Mouse (Mus musculus): ENCODE results near the gene Rgs9bp.

Gene Rgs9bp

DNA sequence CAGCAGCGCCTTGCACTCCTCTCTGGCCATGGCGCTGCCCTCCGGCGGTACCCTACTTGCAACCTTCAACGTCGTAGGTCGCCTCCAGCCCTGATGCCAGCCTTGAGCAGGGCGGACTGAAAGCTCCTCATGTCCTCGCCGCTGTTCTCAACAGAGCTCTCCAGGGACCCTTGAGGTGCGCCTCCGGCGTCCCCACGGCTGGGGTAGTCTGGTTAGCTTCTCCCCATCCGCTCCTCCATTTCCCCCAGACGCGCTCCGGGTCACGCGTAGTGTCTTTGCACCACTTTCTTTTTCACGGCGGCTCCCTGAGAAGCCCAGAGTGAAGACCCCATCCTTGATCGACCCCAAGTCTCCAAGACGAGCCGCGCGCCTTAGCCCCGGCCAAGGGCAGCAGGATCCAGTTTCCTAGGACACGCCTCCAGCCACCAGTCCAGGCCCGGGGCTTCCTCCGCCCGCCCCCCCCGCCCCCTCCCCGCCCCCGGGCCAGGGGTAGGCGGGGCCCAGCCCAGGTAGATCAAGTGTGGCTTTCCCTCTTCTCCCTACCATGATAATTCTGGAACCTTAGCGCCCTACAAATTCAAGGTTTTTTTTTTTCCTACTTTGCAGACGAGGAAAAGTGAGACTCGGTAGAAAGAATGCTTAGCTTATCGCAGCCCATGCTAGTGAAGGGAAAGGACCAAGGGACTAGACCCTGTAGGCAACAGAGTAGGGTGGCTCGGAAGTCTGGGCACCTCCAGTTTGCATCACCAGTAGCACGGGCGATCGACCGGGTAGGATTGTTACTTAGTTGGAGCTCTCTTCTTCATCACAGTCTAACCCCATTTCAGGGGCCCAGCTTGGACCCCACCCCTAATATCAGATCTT lies at the start of gene Rgs9bp:
Gene Rgs9bp (minus strand): TSS at position 392 of the 864 bp plus-strand sequence.
- no peak for DNase-seq (ENCODE audit: low spot score)

DNA sequence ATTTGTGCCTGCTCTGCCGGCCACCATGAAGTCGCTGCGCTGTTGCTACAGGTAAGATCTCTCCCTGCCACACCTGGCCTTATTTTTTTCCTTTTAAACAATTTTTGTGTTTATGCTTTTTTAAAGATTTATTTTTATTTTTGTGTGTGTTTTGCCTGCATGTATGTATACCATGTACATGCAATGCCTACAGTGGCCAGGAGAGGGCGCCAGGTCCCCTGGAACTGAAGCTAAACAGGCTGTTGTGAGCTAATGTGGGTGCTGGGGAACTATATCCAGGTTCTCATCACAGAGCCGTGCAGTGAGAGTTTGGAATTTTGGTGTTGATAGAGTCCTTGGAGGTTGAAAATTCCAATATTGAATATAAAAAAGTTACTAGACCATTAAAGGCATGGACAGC lies 43.1 kb upstream of the Rgs9bp start:
- no peak for DNase-seq (ENCODE audit: low spot score)

DNA sequence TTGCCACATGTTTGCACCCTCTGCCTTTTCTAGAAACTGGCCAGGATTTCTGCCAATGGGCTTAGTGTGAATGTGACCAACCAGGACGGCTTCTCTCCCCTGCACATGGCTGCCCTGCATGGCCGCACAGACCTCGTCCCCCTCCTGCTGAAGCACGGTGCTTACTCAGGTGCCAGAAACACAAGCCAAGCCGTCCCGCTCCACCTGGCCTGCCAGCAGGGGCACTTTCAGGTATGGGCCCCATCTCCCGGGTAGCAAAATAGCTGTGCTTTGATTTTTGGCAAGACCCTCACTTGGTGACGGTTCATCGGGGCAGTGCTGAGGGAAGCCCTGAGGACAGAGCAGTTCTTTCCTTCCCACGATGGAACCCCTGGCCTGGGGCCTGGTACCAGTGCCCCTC lies 42.0 kb upstream of the Rgs9bp start:
- no peak for DNase-seq (ENCODE audit: low spot score)

DNA sequence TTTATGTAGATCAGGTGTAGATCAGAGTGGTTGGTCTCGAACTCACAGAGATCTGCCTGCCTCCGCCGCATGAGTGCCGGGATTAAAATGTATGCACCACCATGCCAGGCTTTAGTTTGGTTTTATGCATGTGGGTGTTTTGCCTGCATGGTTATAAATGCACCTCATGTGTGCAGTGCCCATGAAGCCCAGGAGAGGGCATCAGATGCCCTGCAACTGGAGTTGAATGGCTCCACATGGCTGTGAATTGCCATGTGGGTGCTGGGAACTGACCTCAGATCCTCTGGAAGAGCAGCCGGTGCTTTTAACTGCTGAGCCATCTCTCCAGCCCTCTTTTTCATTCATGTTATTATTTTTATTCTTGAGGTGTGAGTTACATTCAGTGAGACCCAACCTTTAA lies 40.7 kb upstream of the Rgs9bp start:
- DNase-seq (ENCODE audit: low spot score) = no peak

DNA sequence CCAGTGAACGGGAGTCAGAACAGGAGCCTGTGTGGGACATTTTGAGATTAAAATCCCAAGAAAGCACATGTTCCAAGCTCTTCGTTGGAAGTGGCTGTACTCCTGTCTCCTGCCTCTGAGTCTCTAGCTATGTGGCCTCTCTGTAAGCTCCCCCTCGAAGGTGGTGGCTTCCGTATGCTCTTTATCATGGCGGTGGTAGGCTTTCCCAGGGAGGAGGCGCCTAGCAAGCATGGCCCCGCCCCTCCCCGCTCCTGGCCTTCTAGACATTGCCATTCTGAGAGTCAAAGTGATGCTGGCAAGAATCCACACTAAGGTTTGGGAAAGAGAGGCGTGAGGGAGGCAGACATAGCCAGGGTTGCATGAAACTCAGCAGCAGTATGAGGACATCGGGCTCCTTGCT lies 37.2 kb upstream of the Rgs9bp start:
- no peak for DNase-seq (ENCODE audit: low spot score)

DNA sequence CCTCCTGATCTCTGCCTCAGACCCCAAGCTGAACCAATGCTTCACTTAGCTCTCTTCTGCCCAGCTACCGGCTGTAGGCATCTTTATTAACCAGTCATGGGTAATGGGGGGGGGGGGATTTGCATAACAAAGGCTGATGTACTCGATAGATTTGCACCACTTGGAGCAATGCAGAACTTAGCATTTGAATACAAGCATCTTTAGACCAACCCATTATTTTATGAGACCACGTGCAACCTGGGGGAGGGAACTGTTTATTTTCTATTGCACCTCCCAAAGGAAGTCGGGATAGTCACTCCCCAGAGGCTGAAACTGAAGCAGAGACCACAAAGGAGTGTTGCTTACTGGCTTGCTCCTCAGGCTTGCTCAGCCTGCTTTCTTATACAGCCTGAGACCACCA lies 32.1 kb upstream of the Rgs9bp start:
- no peak for DNase-seq (ENCODE audit: low spot score)

DNA sequence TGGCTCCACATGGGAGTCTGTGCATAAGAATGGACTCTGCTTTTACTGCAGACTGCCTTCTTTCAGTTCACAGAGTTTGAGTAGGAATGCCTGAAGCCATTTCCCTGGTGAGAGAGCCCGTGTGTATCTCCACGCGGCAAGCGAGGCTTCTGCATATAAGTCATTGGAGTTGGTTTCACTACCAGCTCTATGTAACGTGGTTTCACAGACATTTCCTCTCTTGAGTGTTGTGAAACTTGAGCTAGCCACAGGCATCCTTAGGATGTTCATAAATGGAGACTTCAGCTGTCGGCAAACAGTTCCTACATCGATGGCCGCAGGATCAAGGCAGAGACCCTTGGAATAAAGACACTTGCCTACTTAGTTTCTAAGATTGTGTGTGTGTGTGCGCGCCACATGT lies 23.9 kb upstream of the Rgs9bp start:
- DNase-seq (ENCODE audit: low spot score) = no peak

DNA sequence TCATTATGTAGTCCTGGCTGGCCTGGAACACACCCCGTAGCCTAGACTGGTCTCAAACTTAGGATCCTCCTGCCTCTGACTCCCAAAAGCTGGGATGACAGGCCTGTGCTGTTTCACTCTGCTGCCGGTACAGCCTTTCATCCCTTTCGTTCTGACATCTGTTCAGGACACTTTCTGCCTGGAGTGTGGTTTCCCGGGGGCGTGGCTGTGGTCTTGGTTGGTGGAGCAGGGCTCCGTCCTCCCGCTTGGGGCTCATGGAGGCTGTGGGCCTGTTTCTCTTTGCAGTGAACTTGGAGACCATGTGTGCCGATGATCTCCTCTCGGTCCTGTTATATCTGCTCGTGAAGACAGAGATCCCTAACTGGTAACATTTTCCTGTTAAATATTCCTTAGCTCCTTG lies 21.4 kb upstream of the Rgs9bp start:
- no peak for DNase-seq (ENCODE audit: low spot score)

DNA sequence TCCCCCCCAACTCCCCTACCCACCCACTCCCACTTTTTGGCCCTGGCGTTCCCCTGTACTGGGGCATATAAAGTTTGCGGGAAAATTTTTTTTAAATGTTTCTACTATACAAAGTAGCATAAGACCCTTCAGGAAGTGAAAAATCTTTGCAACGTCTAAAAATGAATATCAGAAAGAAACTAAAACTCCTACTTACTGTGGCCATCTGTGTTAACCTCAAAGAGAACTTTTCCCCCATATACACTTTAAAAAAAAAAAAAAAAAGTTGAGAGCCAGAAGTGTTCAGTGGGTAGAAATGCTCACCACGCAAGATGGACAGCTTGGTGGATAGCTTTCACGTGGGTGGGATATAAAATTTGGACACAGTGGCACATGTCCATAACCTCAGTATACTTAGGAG lies 17.4 kb upstream of the Rgs9bp start:
- DNase-seq (ENCODE audit: low spot score) = no peak

DNA sequence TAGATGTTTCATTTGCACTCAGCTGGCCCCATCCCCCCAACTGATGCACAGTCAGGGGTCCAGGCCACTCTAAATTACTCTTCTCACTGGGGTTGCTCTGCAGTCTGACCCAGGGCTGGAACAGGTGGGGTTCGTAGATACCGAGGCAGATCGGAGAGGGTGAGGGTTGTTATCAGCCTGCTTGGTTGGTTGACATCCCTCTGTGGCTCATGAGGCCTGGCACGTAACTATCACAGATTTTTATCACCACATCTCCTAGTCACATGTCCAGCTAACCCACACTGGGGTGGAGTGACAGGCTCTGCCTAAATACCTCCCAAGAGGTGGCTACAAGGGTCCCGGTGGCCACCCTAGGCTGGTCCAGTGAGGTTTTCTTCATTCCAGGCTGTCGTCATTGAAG lies 15.7 kb upstream of the Rgs9bp start:
- no peak for DNase-seq (ENCODE audit: low spot score)

DNA sequence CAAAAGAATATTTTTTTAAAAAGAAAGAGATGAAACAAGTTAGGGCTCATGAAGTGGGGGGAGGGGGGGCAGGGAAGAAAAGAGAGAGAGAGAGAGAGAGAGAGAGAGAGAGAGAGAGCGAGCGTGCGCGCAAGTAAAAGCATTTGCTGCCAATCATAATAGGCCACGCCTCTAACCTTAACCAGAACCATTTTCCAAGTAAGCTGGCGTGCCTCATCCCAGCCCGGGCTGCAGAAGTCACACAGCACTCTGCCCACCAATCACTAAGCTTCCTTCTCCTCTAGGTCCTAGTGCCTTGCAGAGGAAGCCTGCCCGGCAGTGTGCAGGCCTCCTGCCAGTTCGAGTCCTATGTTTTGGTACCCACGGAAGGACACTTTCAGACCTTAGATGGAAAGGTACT lies 14.6 kb upstream of the Rgs9bp start:
- DNase-seq (ENCODE audit: low spot score) = no peak

DNA sequence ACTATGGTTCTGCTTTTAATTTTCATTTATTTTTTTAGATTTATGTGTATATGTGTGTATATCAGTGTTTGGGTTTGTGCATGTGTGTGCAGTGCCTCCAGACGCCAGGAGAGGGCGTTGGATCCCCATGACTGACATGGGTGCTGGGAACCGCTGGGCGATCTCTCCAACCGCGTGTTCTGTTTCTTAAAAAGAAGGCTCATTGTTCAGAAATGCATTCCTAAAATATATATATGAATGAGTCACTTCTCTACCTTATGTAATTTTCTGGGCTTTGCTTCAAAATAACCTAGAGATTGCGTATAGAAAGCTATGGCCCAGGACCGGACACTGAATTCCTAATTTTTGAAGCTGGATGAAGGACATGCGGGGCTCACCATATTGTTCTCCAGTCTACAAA lies 14.1 kb upstream of the Rgs9bp start:
- DNase-seq (ENCODE audit: low spot score) = no peak

DNA sequence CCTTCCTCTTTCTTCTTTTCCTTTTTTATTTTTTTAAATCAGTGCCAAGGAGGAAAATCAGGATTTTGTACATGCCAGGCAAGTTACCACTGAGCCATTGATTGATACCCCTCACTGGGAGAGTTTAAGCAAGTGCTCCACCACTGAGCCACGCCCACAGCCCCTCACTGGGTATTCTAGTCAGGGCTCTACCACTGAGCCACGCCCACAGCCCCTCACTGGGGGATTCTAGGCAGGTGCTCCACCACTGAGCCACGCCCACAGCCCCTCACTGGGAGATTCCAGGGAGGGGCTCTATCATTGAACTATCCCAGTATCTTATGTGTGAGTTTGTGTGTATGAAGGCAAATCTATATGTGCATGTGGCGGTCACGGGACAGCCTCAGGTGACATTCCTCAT lies 8.9 kb upstream of the Rgs9bp start:
- no peak for DNase-seq (ENCODE audit: low spot score)

DNA sequence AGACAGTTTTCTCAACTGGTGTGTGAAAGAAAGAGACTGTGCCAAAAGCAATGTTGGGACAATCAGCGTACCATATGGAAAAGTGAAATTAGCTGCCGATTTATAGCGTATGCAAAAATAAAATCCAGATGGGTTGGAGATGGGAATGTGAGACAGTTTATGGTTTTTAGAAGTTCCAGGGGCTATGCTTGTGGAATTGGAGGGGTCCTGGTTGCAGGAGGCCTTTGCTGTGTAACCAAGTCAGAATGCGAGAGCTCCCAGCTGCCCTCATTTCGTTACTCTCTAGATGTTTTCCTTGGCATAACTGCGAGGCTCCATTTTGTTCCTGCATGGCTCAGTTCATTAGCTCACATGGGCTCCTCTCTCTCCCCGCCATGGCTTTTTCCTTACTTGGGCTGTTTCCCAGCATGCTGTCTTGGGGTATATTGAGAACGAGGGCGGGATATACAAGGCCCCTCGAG lies 5.4 kb upstream of the Rgs9bp start:
- no peak for DNase-seq (ENCODE audit: low spot score)

DNA sequence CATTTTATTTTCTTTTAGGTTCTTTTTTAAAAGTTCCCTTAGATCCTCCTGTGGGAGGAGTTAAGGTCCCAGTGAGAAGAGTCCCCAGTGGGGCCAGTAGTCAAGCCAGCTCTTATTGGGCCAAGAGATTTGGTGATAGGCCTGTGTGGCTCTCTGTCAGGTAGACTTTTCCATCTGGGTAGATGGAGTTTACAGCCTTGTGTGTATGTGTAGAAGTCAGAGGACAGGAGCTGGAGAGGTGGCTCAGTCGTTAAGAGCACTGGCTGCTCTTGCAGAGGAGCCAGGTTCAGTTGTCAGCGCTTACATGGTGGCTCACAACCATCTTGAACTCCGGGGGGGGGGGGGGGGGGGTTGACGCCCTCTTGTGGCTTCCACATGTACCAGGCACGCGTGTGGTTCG lies 4.1 kb upstream of the Rgs9bp start:
- no peak for DNase-seq (ENCODE audit: low spot score)

DNA sequence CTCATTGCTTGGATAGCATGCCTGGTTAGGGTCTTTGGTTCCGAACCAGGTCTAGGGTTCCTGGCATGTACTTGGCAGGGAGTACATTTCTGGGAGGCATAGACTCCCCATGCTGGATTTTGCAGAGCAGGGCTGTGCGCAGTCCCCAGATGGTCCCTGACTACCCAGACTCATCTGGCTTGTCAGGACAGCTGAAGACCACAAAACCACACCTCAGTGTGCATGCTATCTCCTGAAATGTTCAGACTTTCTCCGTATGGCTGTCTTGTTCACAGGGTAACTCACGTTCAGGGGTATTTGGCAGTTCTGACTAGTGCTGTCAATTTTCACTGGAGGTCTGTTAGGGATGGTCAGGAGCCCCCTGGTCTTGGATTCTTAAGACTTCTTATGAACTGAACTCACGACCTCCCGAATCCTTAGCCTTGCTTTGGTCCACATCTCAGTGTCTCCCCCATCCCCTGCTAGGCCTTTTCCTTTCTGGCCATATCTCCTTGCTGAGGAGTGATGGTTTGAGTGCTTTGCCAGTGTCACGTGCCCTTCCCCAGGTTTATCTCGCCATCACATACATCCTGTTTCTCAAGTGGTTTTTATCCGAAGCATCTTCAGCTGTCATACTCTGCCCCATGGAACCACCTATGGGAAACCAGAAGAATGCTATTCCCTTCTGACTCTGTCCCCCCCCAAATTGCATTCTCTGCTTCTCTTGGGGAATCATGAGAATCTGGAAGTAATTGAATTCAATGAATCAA lies 3.5 kb upstream of the Rgs9bp start:
- no peak for DNase-seq (ENCODE audit: low spot score)

DNA sequence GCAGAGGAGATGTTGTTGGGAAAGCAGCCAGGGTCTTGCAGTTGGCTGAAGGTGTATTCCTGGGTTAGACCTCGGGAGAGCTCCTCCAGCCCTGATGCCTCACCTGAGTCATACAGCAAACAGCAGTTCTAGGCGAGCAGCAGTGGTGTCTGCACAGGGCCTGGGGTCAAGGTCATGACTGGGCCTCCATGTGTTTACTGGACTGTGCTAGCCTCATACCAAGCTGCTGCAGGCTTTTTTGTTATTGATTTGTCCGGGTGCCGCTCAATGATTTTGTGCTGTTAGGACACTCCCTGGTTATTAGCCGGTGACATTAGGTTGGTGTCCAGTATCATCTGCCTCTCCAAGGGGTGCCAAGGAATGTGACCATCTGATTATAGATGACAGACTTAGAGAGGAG lies 2.3 kb upstream of the Rgs9bp start:
- no peak for DNase-seq (ENCODE audit: low spot score)

DNA sequence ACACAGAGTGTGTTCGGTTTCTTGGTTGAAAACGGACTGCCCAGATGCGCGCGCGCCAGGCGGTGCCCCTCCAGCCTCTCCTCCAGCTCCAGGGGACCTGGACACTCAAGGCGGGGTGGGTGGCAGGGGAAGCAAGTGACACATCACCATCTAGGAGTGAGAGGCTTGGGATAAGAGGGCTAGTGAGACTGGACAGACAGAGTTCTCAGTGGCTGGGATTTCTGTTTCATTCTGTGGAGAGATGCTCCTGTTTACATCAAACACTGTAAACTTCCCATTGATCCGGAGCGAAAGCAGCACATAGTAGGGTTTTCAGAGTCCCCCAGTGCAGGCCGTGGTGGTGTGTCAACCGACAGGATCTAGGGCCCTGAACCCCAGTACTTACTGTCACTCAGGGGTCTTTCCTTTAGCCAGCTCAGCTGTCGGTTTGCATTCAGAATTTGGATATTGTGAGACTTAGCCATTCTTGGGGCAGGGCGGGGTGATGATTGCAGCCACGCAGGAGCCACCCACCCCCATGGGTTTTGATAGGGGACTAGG lies 1.6 kb upstream of the Rgs9bp start:
- no peak for DNase-seq (ENCODE audit: low spot score)

DNA sequence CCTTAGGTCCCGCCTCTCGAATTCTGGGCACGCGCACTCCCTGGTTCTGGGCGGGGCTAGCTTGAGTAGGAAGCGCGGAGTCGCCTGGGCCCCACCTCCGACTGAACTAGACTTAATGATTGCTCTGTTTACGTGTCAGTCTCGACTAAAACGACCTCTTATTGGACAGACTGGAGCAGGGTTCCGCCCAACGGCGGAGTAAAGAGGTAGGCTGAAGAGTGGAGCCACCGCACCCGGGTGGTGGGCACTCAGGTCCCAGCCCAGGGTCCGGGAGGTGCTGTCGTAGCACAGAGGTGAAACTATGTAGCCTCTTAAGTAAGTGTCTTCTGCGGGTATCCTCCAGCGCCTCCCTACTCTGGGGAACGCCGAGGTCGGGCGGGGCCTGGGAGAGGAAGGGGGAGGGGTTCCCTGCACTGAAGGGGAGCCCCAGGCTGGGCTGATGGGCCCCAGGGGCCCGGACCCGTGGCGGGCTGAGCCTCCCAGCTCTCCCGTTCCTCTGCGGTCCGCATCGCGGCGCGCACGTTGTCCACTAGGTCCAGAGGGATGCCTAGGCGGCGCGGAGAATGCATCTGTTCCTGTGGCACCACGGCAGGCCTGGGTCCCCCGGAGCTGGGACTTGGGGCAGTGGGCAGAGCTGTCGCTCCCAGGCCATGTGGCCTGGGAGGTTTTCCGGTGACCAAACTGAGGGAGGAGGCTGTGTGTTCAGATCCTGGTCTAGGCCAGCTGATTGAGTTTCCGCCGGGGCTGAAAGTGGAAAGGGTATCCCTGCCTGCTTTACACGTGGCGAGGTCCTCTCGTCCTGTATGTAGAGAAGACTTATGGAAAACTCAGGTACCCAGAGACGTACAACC lies 898 bp upstream of the Rgs9bp start, which contains the start of gene Ankrd27:
Gene Ankrd27 (plus strand): TSS at position 190 of the 851 bp plus-strand sequence.
- peak; percentile 75 for DNase-seq (ENCODE audit: low spot score)

DNA sequence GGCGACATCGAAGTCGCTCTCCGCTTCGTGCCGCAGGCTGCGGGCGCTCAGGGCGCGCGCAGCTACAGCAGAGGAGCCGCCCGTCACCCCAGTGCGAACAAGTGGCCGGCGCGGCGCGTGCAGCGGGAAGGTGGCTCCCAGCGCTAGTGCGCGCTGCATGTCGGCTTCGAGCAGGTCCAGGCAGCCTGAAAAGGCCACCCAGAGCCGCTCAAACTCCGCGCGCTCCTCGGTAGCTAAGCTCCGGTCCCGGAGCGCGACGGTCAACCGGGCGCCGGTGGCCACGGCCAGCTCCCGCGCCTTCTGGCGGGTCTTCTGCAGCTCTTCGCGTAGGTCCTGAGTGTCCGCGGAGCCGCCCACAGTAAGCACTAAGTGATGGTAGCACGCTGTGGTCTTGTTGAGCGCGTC lies 594 bp downstream of the Rgs9bp start:
- DNase-seq (ENCODE audit: low spot score) = no peak

DNA sequence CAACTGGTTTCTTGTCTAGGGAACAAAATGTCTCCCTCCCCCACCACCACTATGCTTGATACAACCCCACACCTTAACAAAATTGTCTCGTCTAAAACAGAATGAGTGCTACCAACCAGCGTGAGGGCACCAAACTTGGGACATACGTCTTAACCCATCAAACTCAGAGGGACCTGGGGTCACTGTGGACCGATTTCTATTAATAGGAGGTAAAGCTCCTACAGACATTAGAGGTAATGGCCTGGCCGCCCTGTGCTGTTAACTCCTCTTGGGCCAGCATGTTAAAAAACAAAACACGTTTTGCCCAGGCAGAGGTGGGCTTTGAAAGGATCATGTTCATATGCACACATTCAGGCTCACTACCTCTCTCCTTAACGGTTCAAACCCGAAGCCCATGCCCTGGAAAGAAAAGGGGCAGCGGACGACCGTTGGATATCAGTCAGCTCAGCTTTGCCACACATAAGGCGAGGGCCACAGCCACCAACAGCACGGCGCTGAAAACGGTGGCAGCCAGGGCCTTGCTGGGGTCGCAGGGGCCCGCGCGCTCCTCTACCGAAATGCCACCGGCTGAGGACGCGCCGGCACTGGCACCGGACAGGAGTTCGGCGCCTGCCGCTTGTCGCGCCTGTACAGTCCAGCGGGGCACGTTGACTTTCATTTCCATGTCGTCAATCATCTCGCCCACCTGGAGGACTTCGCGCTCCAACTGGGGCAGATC lies 1.2 kb downstream of the Rgs9bp start:
- no peak for DNase-seq (ENCODE audit: low spot score)

Measured in urinary bladder, postnatal 10 days (tissue).